Mouse (Mus musculus): ENCODE results near the gene Shc1. TPM values are rescaled to one million over a fixed set of nuclear protein-coding genes. Genes with fewer than 3 reads are reported as not detected.

Gene Shc1
- total RNA-seq, 2 experiments from 2014 or later = 12.2 to 14.3 TPM

DNA sequence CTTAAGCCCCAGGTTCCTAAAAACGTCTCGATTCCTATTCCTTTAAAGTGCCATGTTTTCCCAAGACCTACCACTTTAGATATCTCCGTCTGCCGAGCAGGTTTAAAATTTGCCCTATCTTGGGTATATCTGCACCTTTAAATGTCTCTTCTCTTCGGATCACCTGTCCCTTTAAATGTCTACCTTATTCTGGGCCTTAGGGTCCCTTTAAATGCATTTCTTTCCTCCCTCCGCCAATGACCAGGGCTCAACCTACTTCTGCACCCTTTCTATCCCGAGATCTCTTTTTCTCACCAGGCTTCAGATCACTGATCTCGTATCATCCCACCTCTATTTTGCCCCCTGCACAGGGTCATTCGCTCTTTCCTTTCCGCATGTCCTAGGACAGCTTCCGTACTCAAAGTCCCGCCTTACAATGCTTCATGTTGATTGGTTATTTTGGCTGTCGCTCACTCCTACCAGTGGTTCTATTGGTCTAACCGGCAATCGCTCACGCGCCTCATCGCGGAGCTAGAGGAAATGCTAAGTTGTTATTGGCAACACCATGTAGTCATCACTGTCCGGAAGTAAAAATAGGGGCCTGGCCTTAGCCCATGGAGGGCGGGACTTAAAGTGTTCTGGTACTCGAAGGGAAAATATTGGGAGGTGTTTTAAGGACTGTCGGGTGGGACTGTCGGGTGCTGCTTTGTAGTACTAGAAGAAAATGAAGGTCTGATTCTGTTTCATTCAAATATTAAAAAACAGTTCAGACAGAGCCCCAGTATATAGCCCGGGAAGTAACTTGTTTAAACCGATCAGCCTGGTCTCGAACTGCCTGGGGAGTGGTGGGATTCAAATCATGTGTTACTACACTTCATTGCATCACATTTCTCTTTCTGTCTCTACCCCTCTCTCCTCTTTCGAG lies 6.5 kb upstream of the Shc1 start, which contains the start of gene Flad1:
Flad1 (minus strand) TSS at position 381 of the 904 bp plus-strand sequence.
- peak; percentile 99 for DNase-seq (ENCODE audit: low spot score in 2 of 2)
- H3K27ac ChIP-seq = peak within 1 kb of the TSS; percentile 89
- no peak for TF ChIP-seq CTCF (conservative IDR thresholded peaks at IDR 0.05)
- H3K4me3 ChIP-seq = peak within 1 kb of the TSS; percentile 56

DNA sequence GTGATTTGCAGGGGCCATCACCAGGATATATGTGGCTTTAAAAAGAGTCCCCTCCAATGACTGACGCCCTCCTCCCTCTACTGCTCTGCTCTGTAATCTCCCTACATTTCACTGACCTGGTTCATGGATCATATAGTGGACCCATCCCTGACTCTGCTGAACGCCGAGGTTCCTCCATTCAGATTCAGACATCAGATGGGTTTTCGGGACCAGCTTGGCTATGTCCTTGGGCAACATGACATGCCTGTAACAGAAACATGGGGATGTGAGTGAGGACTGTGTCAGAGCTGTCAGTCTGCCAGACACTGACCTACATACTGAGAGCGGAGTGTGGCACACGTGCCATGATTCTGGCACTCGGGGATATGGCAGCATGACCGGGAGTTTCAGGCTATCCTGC lies 2.1 kb upstream of the Shc1 start:
- H3K27ac ChIP-seq = no peak overlapping the region
- no peak for TF ChIP-seq CTCF (conservative IDR thresholded peaks at IDR 0.05)
- DNase-seq (ENCODE audit: low spot score in 2 of 2) = no peak
- H3K4me3 ChIP-seq = no peak overlapping the region

DNA sequence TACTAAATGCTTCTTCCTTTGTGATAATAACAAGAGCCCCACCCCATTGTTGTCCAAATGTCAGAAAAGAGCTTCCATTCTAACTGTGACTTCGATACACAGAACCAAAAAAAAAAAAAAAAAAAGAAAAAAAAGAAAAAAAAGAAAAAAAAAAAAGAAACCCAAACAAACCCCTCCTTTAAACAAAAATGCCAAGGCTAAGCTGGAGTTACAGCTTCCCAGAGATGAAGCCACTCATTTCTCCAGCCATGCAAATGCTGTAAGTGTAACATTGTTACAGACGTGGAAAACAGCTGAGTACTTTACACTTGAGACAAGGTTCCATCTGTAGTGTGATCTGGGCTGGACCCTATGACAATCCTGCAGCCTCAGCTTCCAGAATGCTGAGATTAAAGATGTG lies 1.1 kb upstream of the Shc1 start:
- TF ChIP-seq CTCF (conservative IDR thresholded peaks at IDR 0.05) = no peak
- Histone ChIP-seq H3K4me3 (no peak overlapping the region), H3K27ac (no peak overlapping the region)
- DNase-seq (ENCODE audit: low spot score in 2 of 2) = no peak

DNA sequence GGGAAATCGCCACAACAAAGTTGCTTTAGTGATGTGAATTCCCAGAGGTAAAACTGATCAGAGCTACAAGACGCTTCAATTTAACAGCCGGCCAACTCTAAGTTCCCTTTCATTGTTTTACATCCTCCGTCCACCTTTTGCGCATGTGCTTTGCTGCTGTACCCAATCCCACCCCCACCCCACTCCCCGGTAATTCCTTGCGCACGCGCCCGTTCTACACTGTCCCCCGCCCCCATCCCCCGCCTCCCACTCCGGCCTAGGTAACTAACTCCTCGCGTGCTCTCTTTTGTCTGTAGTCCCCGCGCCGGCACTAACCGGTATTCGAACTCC lies 438 bp upstream of the Shc1 start:
- Histone ChIP-seq H3K4me3 (peak overlapping the region; percentile 82), H3K27ac (no peak overlapping the region)
- TF ChIP-seq CTCF (conservative IDR thresholded peaks at IDR 0.05) = no peak
- DNase-seq (ENCODE audit: low spot score in 2 of 2) = no peak

DNA sequence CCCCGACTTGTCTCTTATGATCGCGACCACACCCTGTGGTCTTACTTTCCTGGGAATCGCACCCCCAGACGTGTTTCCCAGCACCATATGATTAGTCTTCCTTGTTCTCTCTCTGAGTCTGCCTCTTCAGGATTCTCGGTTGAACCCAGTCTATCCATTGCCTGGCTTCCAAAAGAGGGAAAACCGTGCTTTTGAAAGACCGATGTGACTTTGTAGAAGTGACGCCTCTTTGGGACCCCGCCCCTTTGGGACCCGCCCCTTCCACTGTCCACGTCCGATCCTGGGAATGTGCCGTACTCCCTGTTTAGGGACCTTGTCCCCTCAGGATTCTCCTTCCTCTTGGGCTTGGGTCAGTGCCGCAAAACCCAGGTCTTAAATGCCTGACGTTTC lies 613 bp downstream of the Shc1 start:
- no peak for TF ChIP-seq CTCF (conservative IDR thresholded peaks at IDR 0.05)
- Histone ChIP-seq H3K27ac (peak overlapping the region; percentile 87), H3K4me3 (peak overlapping the region; percentile 82)
- no peak for DNase-seq (ENCODE audit: low spot score in 2 of 2)

DNA sequence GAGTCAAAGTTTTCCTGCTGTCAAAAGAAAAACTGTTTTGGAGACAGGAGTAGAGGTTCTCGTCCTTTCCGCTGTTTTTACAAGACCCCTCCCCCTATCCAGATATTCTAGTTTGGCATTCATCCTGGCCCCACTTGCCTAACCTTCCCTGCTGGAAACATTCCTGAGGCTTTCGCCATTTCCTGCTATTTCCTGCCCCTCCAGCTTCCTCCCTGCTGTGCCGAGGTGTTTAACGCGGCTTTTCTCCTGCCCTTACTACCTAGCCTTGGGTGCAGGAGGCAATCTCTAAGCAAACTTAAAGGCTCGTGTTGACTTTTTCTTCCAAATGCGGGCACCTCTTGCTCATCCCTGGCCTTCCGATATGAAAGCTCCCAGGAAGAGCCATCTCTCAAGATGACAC lies 1.3 kb downstream of the Shc1 start:
- Histone ChIP-seq H3K27ac (peak overlapping the region; percentile 87), H3K4me3 (peak overlapping the region; percentile 82)
- TF ChIP-seq CTCF (conservative IDR thresholded peaks at IDR 0.05) = no peak
- no peak for DNase-seq (ENCODE audit: low spot score in 2 of 2)

DNA sequence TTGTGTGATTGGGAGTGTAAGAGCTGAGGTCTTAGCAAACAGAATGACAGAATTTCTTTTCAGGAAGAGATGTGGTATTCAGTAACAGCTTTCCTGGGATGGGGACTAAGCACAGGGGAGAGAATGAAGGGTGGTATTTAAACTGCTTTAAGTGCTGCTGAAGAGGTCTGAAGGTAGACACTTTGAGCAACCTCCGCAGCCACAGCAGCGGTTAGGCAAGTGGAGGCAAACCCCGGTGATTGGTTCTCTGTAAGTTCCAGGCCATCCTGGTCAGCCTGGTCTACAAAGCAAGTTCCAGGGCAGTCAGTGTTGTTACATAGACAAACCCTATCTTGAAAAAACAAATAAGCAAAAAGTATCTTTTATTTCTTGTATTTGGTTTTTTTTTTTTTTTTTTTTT lies 1.7 kb downstream of the Shc1 start:
- Histone ChIP-seq H3K27ac (peak overlapping the region; percentile 87), H3K4me3 (peak overlapping the region; percentile 82; the same call in 1 of the 2 replicates)
- no peak for TF ChIP-seq CTCF (conservative IDR thresholded peaks at IDR 0.05)
- no peak for DNase-seq (ENCODE audit: low spot score in 2 of 2)

DNA sequence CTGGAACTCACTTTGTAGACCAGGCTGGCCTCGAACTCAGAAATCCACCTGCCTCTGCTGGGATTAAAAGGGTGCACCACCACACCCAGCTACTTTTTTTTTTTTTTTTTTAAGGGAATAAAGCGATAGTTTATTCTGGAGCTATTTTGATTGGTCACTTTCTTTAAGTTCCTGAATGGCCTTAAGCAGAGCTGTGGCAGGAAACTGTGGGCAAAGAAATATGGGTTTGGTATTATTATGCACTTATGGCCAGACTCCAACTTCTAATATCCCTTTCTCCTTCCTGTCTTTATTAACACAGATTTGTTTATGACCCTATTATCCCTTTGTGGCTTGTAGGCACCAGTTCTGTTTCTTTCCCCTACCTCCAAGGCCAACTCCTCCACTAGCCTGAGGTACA lies 2.2 kb downstream of the Shc1 start:
- no peak overlapping the region for H3K4me3 ChIP-seq
- no peak for DNase-seq (ENCODE audit: low spot score in 2 of 2)
- TF ChIP-seq CTCF (conservative IDR thresholded peaks at IDR 0.05) = no peak
- peak overlapping the region; percentile 68; the same call in 1 of the 2 replicates for H3K27ac ChIP-seq

DNA sequence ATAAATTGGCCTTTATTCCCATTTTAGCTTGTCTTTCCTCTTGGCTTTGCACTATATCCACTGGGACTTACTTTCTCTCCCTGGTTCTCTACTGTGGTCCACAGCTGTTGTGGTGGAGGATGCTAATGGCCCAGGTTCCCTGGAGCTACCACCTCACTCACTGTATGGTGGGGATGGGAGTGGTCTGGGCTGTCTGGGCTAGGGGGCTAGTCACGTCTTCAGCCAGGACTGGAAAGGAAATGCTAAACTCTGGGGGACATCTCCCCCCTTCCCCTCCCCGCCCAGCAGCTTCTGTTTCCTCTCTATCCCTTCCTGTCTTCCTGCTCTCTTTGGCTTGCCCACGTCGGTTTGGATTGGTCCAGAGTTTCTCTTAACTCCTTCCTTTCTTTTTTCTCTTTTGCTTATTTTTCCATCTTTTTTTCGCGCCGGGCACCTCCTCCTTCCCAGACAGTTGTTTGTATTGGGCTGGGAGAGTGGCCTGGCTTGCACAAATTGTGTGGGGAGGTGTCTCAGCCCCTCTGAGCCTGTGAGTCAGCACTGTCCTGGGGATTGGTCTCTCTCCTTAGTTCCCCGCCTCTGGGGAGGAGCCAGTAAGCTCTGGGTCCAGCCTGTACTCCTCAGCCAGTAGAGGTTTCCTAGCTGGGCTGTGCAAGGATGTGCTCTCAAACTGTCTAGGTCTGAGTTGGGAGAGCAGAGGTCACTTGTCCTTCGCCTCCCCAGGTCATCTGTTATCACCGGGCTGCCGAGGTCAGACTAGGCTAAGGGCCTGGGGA lies 2.9 kb downstream of the Shc1 start:
- TF ChIP-seq CTCF (conservative IDR thresholded peaks at IDR 0.05) = no peak
- peak; percentile 57 to 76 for DNase-seq (ENCODE audit: low spot score in 2 of 2)
- H3K27ac ChIP-seq = peak overlapping the region; percentile 68
- H3K4me3 ChIP-seq = peak overlapping the region; percentile 53

DNA sequence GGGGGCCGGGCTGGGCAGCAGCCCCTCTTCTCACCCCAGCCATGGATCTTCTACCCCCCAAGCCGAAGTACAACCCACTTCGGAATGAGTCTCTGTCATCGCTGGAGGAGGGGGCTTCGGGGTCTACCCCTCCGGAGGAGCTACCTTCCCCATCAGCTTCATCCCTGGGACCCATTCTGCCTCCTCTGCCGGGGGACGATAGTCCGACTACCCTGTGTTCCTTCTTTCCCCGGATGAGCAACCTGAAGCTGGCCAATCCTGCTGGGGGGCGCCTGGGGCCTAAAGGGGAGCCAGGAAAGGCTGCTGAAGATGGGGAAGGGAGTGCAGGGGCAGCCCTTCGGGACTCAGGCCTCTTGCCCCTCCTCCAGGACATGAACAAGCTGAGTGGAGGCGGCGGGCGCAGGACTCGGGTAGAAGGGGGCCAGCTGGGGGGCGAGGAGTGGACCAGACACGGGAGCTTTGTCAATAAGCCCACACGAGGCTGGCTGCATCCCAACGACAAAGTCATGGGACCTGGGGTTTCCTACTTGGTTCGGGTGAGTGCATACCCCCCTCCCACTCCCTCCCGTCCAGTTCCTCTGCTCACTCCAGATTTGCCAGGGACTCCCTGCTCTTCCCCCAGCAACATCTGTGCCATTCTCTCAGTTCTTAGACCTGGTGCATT lies 3.7 kb downstream of the Shc1 start:
- peak overlapping the region; percentile 68 for H3K27ac ChIP-seq
- H3K4me3 ChIP-seq = peak overlapping the region; percentile 53
- TF ChIP-seq CTCF (conservative IDR thresholded peaks at IDR 0.05) = no peak
- no peak for DNase-seq (ENCODE audit: low spot score in 2 of 2)

DNA sequence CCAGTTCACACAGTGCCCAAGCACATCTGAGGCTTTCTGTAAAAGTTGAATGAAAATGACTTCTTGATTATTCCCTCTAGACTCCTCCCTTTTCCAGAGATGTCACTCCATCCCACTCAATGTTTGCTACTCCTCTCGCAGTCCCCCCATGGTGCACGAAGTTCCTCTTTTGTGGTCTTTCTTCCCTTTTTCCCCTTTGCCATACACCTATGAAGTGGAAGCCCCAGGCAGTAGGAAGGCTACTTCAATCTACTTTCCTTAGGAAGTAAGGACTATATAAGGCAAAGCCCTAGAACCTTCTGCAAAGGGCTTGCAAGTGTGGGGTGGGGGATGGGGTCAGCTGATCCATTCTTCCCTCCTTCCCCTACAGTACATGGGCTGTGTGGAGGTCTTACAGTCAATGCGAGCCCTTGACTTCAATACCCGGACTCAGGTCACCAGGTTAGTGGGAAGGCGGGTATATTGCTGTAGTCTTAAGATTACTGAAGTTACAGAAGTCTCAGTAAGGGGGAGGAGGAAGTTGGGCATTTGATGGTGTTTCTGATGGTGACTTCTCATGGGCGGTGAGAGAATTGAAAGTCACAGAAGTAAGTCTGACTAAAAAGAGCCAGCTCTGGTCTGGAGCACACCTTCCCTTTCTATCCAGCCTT lies 4.4 kb downstream of the Shc1 start:
- DNase-seq (ENCODE audit: low spot score in 2 of 2) = no peak
- no peak overlapping the region for H3K27ac ChIP-seq
- no peak overlapping the region for H3K4me3 ChIP-seq
- TF ChIP-seq CTCF (conservative IDR thresholded peaks at IDR 0.05) = no peak

DNA sequence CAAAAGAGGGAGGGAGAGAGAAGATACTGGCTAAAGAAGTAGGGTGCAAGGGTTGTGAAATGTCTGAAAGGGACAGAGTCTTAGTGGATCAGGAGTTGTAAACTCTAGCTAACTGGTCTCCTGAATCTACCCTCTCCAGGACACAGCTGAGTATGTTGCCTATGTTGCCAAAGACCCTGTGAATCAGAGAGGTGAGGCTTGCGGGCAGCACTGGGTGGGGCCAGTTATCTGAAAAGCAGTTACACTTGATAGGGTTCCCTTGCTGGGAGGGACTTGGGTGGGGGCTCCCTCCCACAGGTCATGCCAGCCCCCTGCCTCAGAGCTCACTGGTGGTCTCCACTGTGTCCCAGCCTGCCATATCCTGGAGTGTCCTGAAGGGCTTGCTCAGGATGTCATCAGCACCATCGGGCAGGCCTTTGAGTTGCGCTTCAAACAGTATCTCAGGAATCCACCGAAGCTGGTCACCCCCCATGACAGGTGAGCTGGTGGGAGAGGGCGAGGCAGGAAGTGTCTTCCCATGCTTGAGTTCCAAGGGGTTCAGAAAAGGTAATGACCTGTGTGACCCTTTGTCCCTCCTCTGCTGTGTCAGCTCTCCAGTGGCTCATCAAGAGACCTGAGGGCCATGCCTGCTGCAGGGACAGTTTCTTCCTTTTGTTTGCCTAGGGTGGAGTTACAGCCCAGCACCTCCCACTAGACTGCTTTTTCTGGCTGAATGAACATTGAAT lies 6.3 kb downstream of the Shc1 start:
- Histone ChIP-seq H3K27ac (no peak overlapping the region), H3K4me3 (no peak overlapping the region)
- TF ChIP-seq CTCF (conservative IDR thresholded peaks at IDR 0.05) = no peak
- DNase-seq (ENCODE audit: low spot score in 2 of 2) = no peak

Measured in layer of hippocampus, adult 2 months (tissue).